Mouse (Mus musculus): ENCODE measurements around the gene Gm49339. TPM values are rescaled to one million over a fixed set of nuclear protein-coding genes. Genes with fewer than 3 reads are reported as not detected.
"Not testable (repeated sequence)": the region's sequence is repeated elsewhere in the genome, so short reads cannot be mapped to it uniquely, and the experiment has no call there.

Gene Gm49339
- polyA plus RNA-seq (2015; fragmentation: Nextera tagmentation; extraction: Ambion mirVana): 0.29 and 3.1 TPM in 2 replicates

GRCm38 (mm10) chr10:51480397-51480796 lies at the start of gene Gm49339, which contains the start of gene Lilr4b:
Gene Gm49339 (plus strand): TSS chr10:51480612.
Gene Lilr4b (plus strand): TSS chr10:51480632.
- H3K4me3 ChIP-seq; H3K4me2 ChIP-seq; H3K9me3 ChIP-seq; H3K36me3 ChIP-seq; ATAC-seq (ENCODE audit: insufficient number of reproducible peaks, low FRiP score, low TSS enrichment, low read depth); H3K27ac ChIP-seq; H3K4me1 ChIP-seq; H3K27me3 ChIP-seq; H3K9ac ChIP-seq: not testable (repeated sequence)
- WGBS: 89% methylated on average over 1 of the region's 3 CpGs

DNA sequence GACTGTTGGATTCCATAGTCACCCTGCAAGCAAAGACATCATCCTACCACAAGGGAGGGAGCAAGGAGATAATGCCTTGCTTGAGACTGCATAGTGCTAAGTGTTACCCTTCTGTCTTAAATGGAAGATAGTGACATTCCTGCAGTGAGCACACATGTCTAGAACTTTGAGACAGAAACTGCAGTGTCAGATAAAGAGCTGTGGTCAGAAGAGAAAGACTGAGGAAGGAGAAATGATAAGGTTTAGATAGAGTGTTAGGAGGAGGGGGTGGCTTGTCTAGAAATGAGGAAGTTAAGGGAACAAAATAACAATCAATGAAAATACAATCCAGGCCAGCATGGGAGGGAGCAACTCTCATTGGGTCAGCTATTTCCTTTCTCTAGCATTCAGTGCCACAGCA lies 47.5 kb upstream of the Gm49339 start:
- no peak overlapping the region for H3K9ac ChIP-seq
- H3K27ac ChIP-seq: no peak overlapping the region
- H3K36me3 ChIP-seq: no peaks in the 10 kb centered on the region
- no peaks in the 10 kb centered on the region for H3K27me3 ChIP-seq
- no peak for ATAC-seq (ENCODE audit: insufficient number of reproducible peaks, low FRiP score, low TSS enrichment, low read depth)
- no peaks in the 10 kb centered on the region for H3K4me1 ChIP-seq
- no peaks in the 10 kb centered on the region for H3K9me3 ChIP-seq
- H3K4me3 ChIP-seq: no peak overlapping the region
- H3K4me2 ChIP-seq: no peak overlapping the region

- H3K27ac ChIP-seq: no peak overlapping the region
- H3K4me3 ChIP-seq: no peak overlapping the region
- H3K4me2 ChIP-seq: no peak overlapping the region
- H3K4me1 ChIP-seq: no peaks in the 10 kb centered on the region
- WGBS: 79% methylated on average over 3 of the region's 3 CpGs
- ATAC-seq (ENCODE audit: insufficient number of reproducible peaks, low FRiP score, low TSS enrichment, low read depth): no peak
- no peaks in the 10 kb centered on the region for H3K27me3 ChIP-seq
- H3K9ac ChIP-seq: no peak overlapping the region
- no peaks in the 10 kb centered on the region for H3K9me3 ChIP-seq
- H3K36me3 ChIP-seq: no peaks in the 10 kb centered on the region
Observed at GRCm38 (mm10) chr10:51435684-51436083, 44.7 kb upstream of the Gm49339 start.

DNA sequence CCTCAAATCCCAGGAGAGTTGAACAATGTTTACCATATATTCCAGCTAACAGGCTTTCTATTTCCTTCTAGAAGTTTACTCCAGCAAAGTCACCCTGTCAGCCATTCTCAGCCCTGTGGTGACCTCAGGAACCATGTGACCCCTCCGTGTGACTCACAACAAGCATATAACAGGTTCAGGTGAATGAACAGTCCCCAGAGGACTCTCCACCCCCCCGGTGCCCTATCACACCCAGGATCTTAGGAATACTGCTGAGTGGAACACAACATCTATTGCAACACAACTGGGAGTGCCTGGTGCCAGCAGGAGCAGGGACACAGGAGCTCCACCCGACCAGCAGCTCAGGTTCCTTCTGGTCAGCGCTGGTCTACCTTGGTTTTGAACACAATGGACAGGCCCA lies 28.8 kb upstream of the Gm49339 start:
- no peaks in the 10 kb centered on the region for H3K27me3 ChIP-seq
- no peaks in the 10 kb centered on the region for H3K9me3 ChIP-seq
- H3K36me3 ChIP-seq: no peaks in the 10 kb centered on the region
- WGBS: 73% methylated on average over 4 of the region's 4 CpGs
- H3K27ac ChIP-seq: no peak overlapping the region
- H3K4me1 ChIP-seq: no peaks in the 10 kb centered on the region
- no peak overlapping the region for H3K4me3 ChIP-seq
- H3K4me2 ChIP-seq: no peak overlapping the region
- no peak overlapping the region for H3K9ac ChIP-seq
- no peak for ATAC-seq (ENCODE audit: insufficient number of reproducible peaks, low FRiP score, low TSS enrichment, low read depth)

GRCm38 (mm10) chr10:51453616-51454298 lies 26.7 kb upstream of the Gm49339 start:
- no peak overlapping the region for H3K9ac ChIP-seq
- no peaks in the 10 kb centered on the region for H3K9me3 ChIP-seq
- no peak for ATAC-seq (ENCODE audit: insufficient number of reproducible peaks, low FRiP score, low TSS enrichment, low read depth)
- no peak overlapping the region for H3K4me2 ChIP-seq
- no peaks in the 10 kb centered on the region for H3K4me1 ChIP-seq
- no peaks in the 10 kb centered on the region for H3K27me3 ChIP-seq
- H3K27ac ChIP-seq: no peak overlapping the region
- no peak overlapping the region for H3K4me3 ChIP-seq
- no peaks in the 10 kb centered on the region for H3K36me3 ChIP-seq
- WGBS: 70% methylated on average over 1 of the region's 1 CpGs

GRCm38 (mm10) chr10:51454365-51454764 lies 26.0 kb upstream of the Gm49339 start:
- Histone ChIP-seq H3K9me3 (no peaks in the 10 kb centered on the region), H3K9ac (no peak overlapping the region), H3K4me2 (no peak overlapping the region), H3K4me1 (no peaks in the 10 kb centered on the region), H3K27ac (no peak overlapping the region), H3K36me3 (no peaks in the 10 kb centered on the region), H3K27me3 (no peaks in the 10 kb centered on the region), H3K4me3 (no peak overlapping the region)
- no peak for ATAC-seq (ENCODE audit: insufficient number of reproducible peaks, low FRiP score, low TSS enrichment, low read depth)
- 37% methylated on average over 1 of the region's 1 CpGs for WGBS

DNA sequence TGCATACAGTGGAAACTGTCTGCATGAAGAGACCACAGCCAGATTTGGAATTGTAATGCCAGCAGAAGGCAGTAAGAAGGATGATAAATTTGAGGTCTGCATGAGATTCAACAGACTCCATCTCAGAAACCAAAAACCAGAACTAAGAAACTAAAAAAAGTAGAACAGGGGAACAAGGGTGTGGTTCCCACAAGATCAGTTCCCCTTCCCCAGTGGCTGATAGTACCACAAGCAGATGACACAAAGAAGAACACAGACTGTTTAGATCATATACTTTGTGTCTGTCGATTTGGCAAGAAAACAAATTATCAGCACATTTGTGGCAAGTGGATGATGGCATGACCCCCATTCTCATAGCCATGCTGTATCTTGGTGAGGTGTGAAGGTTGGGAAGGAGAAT lies 24.6 kb upstream of the Gm49339 start:
- Histone ChIP-seq H3K9me3 (no peaks in the 10 kb centered on the region), H3K36me3 (no peaks in the 10 kb centered on the region), H3K4me1 (no peaks in the 10 kb centered on the region), H3K4me2 (no peak overlapping the region), H3K27ac (no peak overlapping the region), H3K4me3 (no peak overlapping the region), H3K27me3 (no peaks in the 10 kb centered on the region), H3K9ac (no peak overlapping the region)
- 75% methylated on average over 1 of the region's 1 CpGs for WGBS
- no peak for ATAC-seq (ENCODE audit: insufficient number of reproducible peaks, low FRiP score, low TSS enrichment, low read depth)

DNA sequence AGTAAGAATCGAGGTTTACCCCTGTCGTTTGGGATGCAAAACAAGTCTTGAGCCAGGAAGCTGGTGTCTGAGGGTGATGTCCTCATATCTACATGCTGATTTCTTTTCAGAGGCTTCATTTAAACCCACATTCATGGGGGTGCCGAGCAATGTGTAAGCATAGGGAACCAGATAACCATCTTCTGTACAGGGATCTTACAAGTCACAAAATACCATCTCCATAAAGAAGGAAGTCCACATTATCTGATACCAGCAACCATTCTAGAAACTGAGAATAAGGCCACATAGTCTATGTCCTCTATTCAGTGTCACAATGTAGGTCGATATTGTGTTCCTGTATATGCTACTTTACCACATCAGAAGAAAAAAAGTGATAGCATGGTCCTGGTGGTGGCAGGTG lies 24.0 kb upstream of the Gm49339 start:
- H3K4me2 ChIP-seq: no peak overlapping the region
- no peaks in the 10 kb centered on the region for H3K4me1 ChIP-seq
- no peak overlapping the region for H3K9ac ChIP-seq
- ATAC-seq (ENCODE audit: insufficient number of reproducible peaks, low FRiP score, low TSS enrichment, low read depth): no peak
- H3K4me3 ChIP-seq: no peak overlapping the region
- H3K36me3 ChIP-seq: no peaks in the 10 kb centered on the region
- no peaks in the 10 kb centered on the region for H3K27me3 ChIP-seq
- WGBS: 67% methylated on average over 4 of the region's 4 CpGs
- no peak overlapping the region for H3K27ac ChIP-seq
- no peaks in the 10 kb centered on the region for H3K9me3 ChIP-seq

DNA sequence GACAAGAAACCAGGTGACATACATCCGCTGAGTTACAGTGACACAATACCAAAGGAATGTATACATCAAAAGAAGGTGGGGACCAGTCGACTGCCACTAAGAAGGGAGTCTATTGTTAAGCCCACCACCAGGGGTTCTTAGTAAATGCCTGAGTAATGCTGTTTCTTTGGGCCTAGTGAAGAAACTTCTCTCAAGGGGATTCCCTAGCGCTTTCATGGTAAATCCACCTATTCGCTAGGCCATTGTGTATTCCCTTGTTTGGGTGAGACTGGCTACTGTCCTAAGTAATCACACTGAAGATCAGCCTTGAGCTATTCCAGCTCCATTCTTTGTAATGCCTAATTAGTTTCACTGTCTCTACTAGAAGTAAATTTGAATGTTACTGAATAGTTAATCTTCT lies 16.6 kb upstream of the Gm49339 start:
- not testable (repeated sequence) for H3K9me3 ChIP-seq; ATAC-seq (ENCODE audit: insufficient number of reproducible peaks, low FRiP score, low TSS enrichment, low read depth); H3K27me3 ChIP-seq; H3K36me3 ChIP-seq; H3K9ac ChIP-seq; H3K4me3 ChIP-seq; H3K27ac ChIP-seq; H3K4me2 ChIP-seq; H3K4me1 ChIP-seq
- WGBS: 62% methylated on average over 4 of the region's 4 CpGs

GRCm38 (mm10) chr10:51490691-51491090 lies 10.3 kb downstream of the Gm49339 start, which contains the start of gene Lilrb4a:
Gene Lilrb4a (plus strand): TSS chr10:51490956.
- whole genome bisulfite sequencing: no CpG with 5 or more reads among the region's 2 CpGs
- not testable (repeated sequence) for H3K4me3 ChIP-seq; H3K27ac ChIP-seq; H3K4me2 ChIP-seq; H3K36me3 ChIP-seq; H3K4me1 ChIP-seq; H3K9me3 ChIP-seq; ATAC-seq (ENCODE audit: insufficient number of reproducible peaks, low FRiP score, low TSS enrichment, low read depth); H3K9ac ChIP-seq; H3K27me3 ChIP-seq

DNA sequence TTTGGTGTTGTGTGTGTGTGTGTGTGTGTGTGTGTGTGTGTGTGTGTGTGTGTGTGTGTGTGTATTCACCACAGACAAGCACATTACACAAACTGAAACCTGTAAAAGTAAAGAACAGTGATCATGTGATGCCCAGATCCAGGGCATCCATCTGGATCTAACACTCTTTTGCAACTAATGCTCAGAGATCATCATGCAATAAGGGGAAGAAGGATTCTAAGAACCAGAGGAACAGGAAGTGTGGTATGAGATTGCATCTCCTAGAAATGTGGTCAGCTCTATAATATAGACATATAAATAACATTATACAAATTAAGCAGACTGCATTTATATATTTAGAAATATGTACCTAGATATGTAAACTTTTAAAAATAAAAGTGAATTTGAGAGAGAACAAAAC lies 39.6 kb downstream of the Gm49339 start:
- Histone ChIP-seq H3K4me3 (no peak overlapping the region), H3K27ac (no peak overlapping the region), H3K9ac (no peak overlapping the region), H3K4me2 (no peak overlapping the region), H3K4me1 (no peaks in the 10 kb centered on the region), H3K27me3 (no peaks in the 10 kb centered on the region), H3K36me3 (no peaks in the 10 kb centered on the region), H3K9me3 (no peaks in the 10 kb centered on the region)
- ATAC-seq (ENCODE audit: insufficient number of reproducible peaks, low FRiP score, low TSS enrichment, low read depth): no peak

- Histone ChIP-seq H3K27ac (no peak overlapping the region), H3K4me1 (no peaks in the 10 kb centered on the region), H3K36me3 (no peaks in the 10 kb centered on the region), H3K27me3 (no peaks in the 10 kb centered on the region), H3K9me3 (no peaks in the 10 kb centered on the region), H3K9ac (no peak overlapping the region), H3K4me2 (no peak overlapping the region), H3K4me3 (no peak overlapping the region)
- ATAC-seq (ENCODE audit: insufficient number of reproducible peaks, low FRiP score, low TSS enrichment, low read depth): no peak
Observed at GRCm38 (mm10) chr10:51521453-51521852, 41.0 kb downstream of the Gm49339 start.

DNA sequence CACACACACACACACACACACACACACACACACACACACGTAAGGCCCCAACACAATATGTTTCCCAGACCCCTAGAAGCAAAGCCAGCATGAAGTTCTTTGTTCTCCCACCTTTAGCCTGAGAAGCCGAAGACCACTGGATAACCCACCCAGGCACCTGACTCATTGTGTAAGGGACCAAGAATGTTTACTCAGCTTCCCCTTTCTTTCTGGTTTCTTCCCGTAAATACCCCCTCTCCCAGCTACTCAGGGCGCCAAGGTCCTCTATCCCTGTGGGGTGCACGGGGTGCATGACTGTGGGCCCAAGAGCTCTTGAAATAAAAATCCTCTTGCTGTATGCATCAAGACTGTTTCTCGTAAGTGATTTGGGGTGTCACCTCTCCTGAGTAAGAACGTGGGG lies 45.7 kb downstream of the Gm49339 start:
- H3K27ac ChIP-seq: no peak overlapping the region
- 77% methylated on average over 7 of the region's 7 CpGs for WGBS
- no peak for ATAC-seq (ENCODE audit: insufficient number of reproducible peaks, low FRiP score, low TSS enrichment, low read depth)
- H3K36me3 ChIP-seq: no peaks in the 10 kb centered on the region
- H3K9ac ChIP-seq: no peak overlapping the region
- no peak overlapping the region for H3K4me2 ChIP-seq
- no peaks in the 10 kb centered on the region for H3K4me1 ChIP-seq
- no peaks in the 10 kb centered on the region for H3K27me3 ChIP-seq
- no peaks in the 10 kb centered on the region for H3K9me3 ChIP-seq
- H3K4me3 ChIP-seq: no peak overlapping the region
